ENCODE assay signal across 8 mouse cellular contexts in the genomic region with DNA sequence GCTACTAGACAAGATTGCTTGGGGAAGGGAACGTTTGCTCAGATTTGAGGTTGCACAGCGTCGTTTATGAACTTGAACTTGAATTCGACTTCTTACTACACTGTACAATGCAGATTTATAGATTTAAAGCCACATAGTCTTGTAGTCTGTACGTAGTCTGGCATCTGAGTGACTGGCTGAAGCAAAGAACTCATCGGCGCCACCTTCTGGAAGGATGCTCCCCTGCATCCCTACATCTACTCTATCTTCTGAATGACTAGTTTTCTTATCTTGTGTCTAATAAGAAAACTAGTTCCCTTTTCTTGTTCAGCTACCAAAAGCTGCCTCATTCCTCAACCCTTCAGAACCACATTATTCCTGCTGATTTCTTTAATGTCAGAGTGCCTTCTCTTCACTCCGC. TPM values are rescaled to one million over a fixed set of nuclear protein-coding genes. Genes with fewer than 3 reads are reported as not detected.
DNase-seq lines count a peak whose midpoint lies in the region; ATAC-seq and TF ChIP-seq lines count a peak whose summit lies in the region.
"Not testable (repeated sequence)": the region's sequence is repeated elsewhere in the genome, so short reads cannot be mapped to it uniquely, and the experiment has no call there.

No protein-coding gene starts in this region.

- H3K9ac ChIP-seq in intestine, postnatal 0 days (ENCODE audit: low read depth, low read length); midbrain, embryonic 14.5 days (replicated peaks; ENCODE audit: low read length); stomach, postnatal 0 days (ENCODE audit: low read length): not testable (repeated sequence)

- WGBS in intestine, postnatal 0 days = 73% methylated on average over 8 of the region's 8 CpGs
- 56% methylated on average over 8 of the region's 8 CpGs for WGBS in midbrain, embryonic 14.5 days
- WGBS in stomach, postnatal 0 days = 65% methylated on average over 8 of the region's 8 CpGs

- H3K4me3 ChIP-seq in gastrocnemius, adult 2 months; intestine, postnatal 0 days (ENCODE audit: low read depth, low read length); midbrain, embryonic 14.5 days (replicated peaks; ENCODE audit: low read depth, low read length); stomach, postnatal 0 days (ENCODE audit: low read depth, low read length): not testable (repeated sequence)

- intact Hi-C loops in gastrocnemius, adult 2 months (cut with DNase I); left cerebral cortex, postnatal 4 days (cut with DNase I): not testable (repeated sequence)

- DNase-seq in 416B (ENCODE audit: low read depth) = peak; percentile 90
- DNase-seq in WW6 (ENCODE audit: low read depth, low spot score) = peak; percentile 7
- peak; percentile 7 for DNase-seq in cerebellum, adult 8-10 months
- peak; percentile 42 for DNase-seq in gastrocnemius, adult 2 months
- peak; percentile 27 for DNase-seq in left cerebral cortex, postnatal 4 days
- DNase-seq in midbrain, embryonic 14.5 days = peak; percentile 60
- peak; percentile 23 for DNase-seq in stomach, postnatal 0 days (ENCODE audit: low spot score)

- TF ChIP-seq EP300 in stomach, postnatal 0 days (optimal IDR thresholded peaks at IDR 0.05) = not testable (repeated sequence)

- H3K27ac ChIP-seq in gastrocnemius, adult 2 months; intestine, postnatal 0 days (ENCODE audit: low read depth, low read length); midbrain, embryonic 14.5 days (replicated peaks; ENCODE audit: low read depth, low read length); stomach, postnatal 0 days (replicated peaks): not testable (repeated sequence)

- ATAC-seq in intestine, postnatal 0 days; midbrain, embryonic 14.5 days (ENCODE audit: low FRiP score, low TSS enrichment); stomach, postnatal 0 days (ENCODE audit: low FRiP score, low TSS enrichment): not testable (repeated sequence)

- not testable (repeated sequence) for H3K4me2 ChIP-seq in intestine, postnatal 0 days (replicated peaks; ENCODE audit: low read depth); midbrain, embryonic 14.5 days (ENCODE audit: low read length); stomach, postnatal 0 days (replicated peaks; ENCODE audit: low read depth)

- not testable (repeated sequence) for H3K36me3 ChIP-seq in intestine, postnatal 0 days (ENCODE audit: control insufficient read depth, insufficient read depth); midbrain, embryonic 14.5 days (ENCODE audit: control insufficient read depth, insufficient read depth, low read length); stomach, postnatal 0 days (ENCODE audit: control insufficient read depth, insufficient read depth, low read length)

- peak; percentile 61 for TF ChIP-seq CTCF in gastrocnemius, adult 2 months (IDR thresholded peaks at IDR 0.05)
- peak; percentile 72 for TF ChIP-seq CTCF in intestine, postnatal 0 days (IDR thresholded peaks at IDR 0.05; ENCODE audit: low read depth)
- TF ChIP-seq CTCF in stomach, postnatal 0 days (IDR thresholded peaks at IDR 0.05; ENCODE audit: low read depth) = peak; percentile 65

- H3K4me1 ChIP-seq in intestine, postnatal 0 days (replicated peaks; ENCODE audit: control insufficient read depth, insufficient read depth, low read length); midbrain, embryonic 14.5 days (ENCODE audit: control insufficient read depth, insufficient read depth, low read length); stomach, postnatal 0 days (replicated peaks; ENCODE audit: control insufficient read depth, insufficient read depth): not testable (repeated sequence)

- not testable (repeated sequence) for H3K9me3 ChIP-seq in intestine, postnatal 0 days (ENCODE audit: control insufficient read depth); midbrain, embryonic 14.5 days (ENCODE audit: control insufficient read depth, low read length); stomach, postnatal 0 days (ENCODE audit: control insufficient read depth, low read length)

- H3K27me3 ChIP-seq in intestine, postnatal 0 days (replicated peaks; ENCODE audit: control insufficient read depth, insufficient read depth, low read length); midbrain, embryonic 14.5 days (ENCODE audit: control insufficient read depth, insufficient read depth, low read length); stomach, postnatal 0 days (ENCODE audit: control insufficient read depth, insufficient read depth, low read length): not testable (repeated sequence)

RNA-seq across cellular contexts. Expression of a gene that starts 41.5 kb away (rescaled TPM):
- 10 to 100 TPM; 16.5 to 16.9 TPM for total RNA-seq in gastrocnemius, adult 2 months (2021)
- 143 and 158 TPM in 2 replicates for polyA plus RNA-seq in intestine, postnatal 0 days (2015; fragmentation: Nextera tagmentation; extraction: Ambion mirVana)
- 10 to 100 TPM; 31.0 to 33.4 TPM for total RNA-seq in left cerebral cortex, postnatal 4 days (2021)
- polyA plus RNA-seq in midbrain, embryonic 14.5 days (2014; fragmentation: Nextera tagmentation; extraction: Ambion mirVana) = 28.3 and 34.4 TPM in 2 replicates
- 18.1 and 19.2 TPM in 2 replicates for polyA plus RNA-seq in stomach, postnatal 0 days (2015; fragmentation: Nextera tagmentation; extraction: Ambion mirVana)

Comparison
In these comparisons a context has a peak if more than half of its experiments do, and no peak if none do; other contexts are left out.
1. DNase-seq: peak in every context shown above with its lines; median percentile 90 in 416B; 60 in midbrain, embryonic 14.5 days; 42 in gastrocnemius, adult 2 months; 27 in left cerebral cortex, postnatal 4 days; 23 in stomach, postnatal 0 days; 7 in WW6; 7 in cerebellum, adult 8-10 months.